Mouse (Mus musculus) megakaryocyte, embryonic 14.5 days (primary cell): ENCODE data around the gene Lsm5.

ENCODE experiments used
- FLI1 ChIP-seq: IDR thresholded peaks from 2 replicates; pipeline ENCODE4 v1.6.1; 2012; ENCODE audit warnings: low read length, inconsistent platforms, mixed read lengths
- GATA1 ChIP-seq: IDR thresholded peaks from 3 replicates; pipeline ENCODE4 v1.6.1; 2012; ENCODE audit warnings: mixed read lengths, low read length, inconsistent platforms, borderline replicate concordance

DNA sequence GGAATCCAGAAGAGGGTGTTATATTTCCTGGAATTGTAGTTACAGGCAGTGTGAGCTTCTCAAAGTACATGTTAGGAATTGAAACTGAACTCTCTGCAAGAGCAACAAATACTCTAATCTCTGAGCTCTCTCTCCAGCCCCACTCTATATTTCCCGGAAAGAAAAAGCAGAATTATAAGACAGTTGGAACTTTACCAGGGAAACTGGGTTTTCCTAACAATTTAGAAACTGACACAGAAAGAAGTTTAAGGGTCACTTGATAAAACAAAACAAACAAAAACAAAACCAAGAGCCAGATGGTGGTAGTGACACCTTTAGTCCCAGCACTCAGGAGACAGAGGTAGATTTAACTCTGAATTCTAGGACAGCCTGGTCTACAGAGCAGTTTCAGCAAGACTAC lies 14.6 kb upstream of the Lsm5 start:
- TF ChIP-seq GATA1 (no peak), FLI1 (no peak)
